Mouse (Mus musculus): Measurements from ENCODE around the gene Plekho2.

DNA sequence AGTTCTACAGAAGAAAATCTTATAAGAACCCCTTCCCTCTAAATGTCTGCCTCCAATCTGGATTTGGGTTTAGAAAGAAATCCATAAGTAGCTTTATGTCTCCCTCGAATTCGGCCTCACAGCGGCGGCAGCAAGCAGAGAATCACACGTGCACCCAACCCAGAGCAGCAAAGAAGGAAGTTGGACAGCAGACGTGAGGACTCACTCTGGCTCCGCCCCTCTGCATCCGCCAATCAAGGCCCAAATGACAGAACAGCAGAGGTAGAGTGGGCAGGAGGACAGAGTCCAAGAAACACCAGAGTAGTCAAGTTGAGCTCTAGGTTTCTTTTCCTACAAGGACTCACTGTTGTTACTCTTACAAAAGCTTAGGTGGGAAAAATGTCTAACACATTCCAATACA is 3.2 kb upstream of the Plekho2 start:
- TF ChIP-seq GATA1 (IDR thresholded peaks at IDR 0.05; ENCODE audit: low read depth, low read length): no peak
- peak; percentile 59 for TF ChIP-seq USF1 (IDR thresholded peaks at IDR 0.05; ENCODE audit: low read depth, low read length)
- no peak for TF ChIP-seq MAFK (IDR thresholded peaks at IDR 0.05; ENCODE audit: borderline replicate concordance, low read depth, low read length)
- no peak; a peak in 1 of 6 replicates for TF ChIP-seq CTCF (IDR thresholded peaks at IDR 0.05 in 2 of 3, conservative IDR thresholded peaks at IDR 0.05 in 1 of 3; ENCODE audit: control insufficient read depth in 1 of 3, insufficient read depth in 1 of 3, low read depth in 2 of 3, low read length in 3 of 3, poor library complexity in 1 of 3, severe bottlenecking in 1 of 3)
- no peak for TF ChIP-seq GABPA (IDR thresholded peaks at IDR 0.05; ENCODE audit: low read depth, low read length)
- peak; percentile 24 to 89; a peak in 3 of 4 replicates for TF ChIP-seq POLR2A (IDR thresholded peaks at IDR 0.05; ENCODE audit: control insufficient read depth in 1 of 2, insufficient read depth in 1 of 2, low read depth in 1 of 2, low read length in 2 of 2, poor library complexity in 1 of 2)
- 0 out of 2 replicates have a peak, but pooled peaks have one; percentile 75 for TF ChIP-seq TBP (IDR thresholded peaks at IDR 0.05; ENCODE audit: low read depth, low read length)
- TF ChIP-seq EP300 (IDR thresholded peaks at IDR 0.05; ENCODE audit: low read depth in 1 of 2, low read length in 2 of 2): peak; percentile 30 to 56; a peak in 3 of 4 replicates

Measured in MEL (cell line).